Mouse (Mus musculus): ENCODE data around the gene Orc6. TPM values are rescaled to one million over a fixed set of nuclear protein-coding genes. Genes with fewer than 3 reads are reported as not detected.

Gene Orc6
- total RNA-seq, 4 experiments from 2014 or later = 5.0 to 7.0 (median 5.3) TPM

Other genes starting within 250 kb of the Orc6 start
- gene Fbxw9, start 239.6 kb upstream of the Orc6 start, total RNA-seq (2022) = 1 to 10 TPM; 2.9 to 4.0 (median 3.3) TPM
- gene Gm5741, start 231.7 kb upstream of the Orc6 start, total RNA-seq (2022) = not detected
- 10 to 100 TPM; 32.7 to 36.4 (median 35.5) TPM for gene Dhps, start 227.9 kb upstream of the Orc6 start, total RNA-seq (2022)
- gene Wdr83os, start 218.9 kb upstream of the Orc6 start, total RNA-seq (2022) = 10 to 100 TPM; 40.8 to 45.3 (median 43.6) TPM
- gene Wdr83, start 218.3 kb upstream of the Orc6 start, total RNA-seq (2022) = 10 to 100 TPM; 26.6 to 32.4 (median 30.0) TPM
- 10 to 100 TPM; 21.9 to 36.3 (median 26.3) TPM for gene Man2b1, start 216.4 kb upstream of the Orc6 start, total RNA-seq (2022)
- gene Zfp791, start 176.5 kb upstream of the Orc6 start, total RNA-seq (2022) = 1 to 10 TPM; 2.1 to 3.0 (median 2.7) TPM
- gene Cks1brt, start 147.7 kb upstream of the Orc6 start, total RNA-seq (2022) = not detected
- gene Olfr371, start 73.6 kb upstream of the Orc6 start, total RNA-seq (2022) = not detected
- gene Vps35, start 170 bp downstream of the Orc6 start, total RNA-seq (2022) = 10 to 100 TPM; 66.9 to 68.9 (median 67.8) TPM
- gene Mylk3, start 86.7 kb downstream of the Orc6 start, total RNA-seq (2022) = 100 to 1,000 TPM; 470 to 539 (median 495) TPM
- 10 to 100 TPM; 13.9 to 17.5 (median 16.3) TPM for gene 4921524J17Rik, start 133.2 kb downstream of the Orc6 start, total RNA-seq (2022)
- gene Gpt2, start 192.9 kb downstream of the Orc6 start, total RNA-seq (2022) = 10 to 100 TPM; 28.6 to 35.9 (median 32.9) TPM